Mouse (Mus musculus) brain, embryonic 18.5 days (tissue): ENCODE results near the gene Tgfbrap1.
A peak's percentile ranks its signal among the peaks of the same experiment; 100 is the strongest.
"Not testable (repeated sequence)": the region's sequence is repeated elsewhere in the genome, so short reads cannot be mapped to it uniquely, and the experiment has no call there.

Source experiments
- DNase-seq: peaks from one replicate; pipeline ENCODE4 v3.0.0-alpha.2; 2012; ENCODE audit warnings: low read depth, low spot score

Gene Tgfbrap1

GRCm38 (mm10) chr1:43015153-43015685, 83.2 kb downstream of the Tgfbrap1 start:
- DNase-seq = not testable (repeated sequence)

- no peak for DNase-seq
Observed at GRCm38 (mm10) chr1:43010461-43010860, 88.0 kb downstream of the Tgfbrap1 start.

- DNase-seq = no peak
Observed at GRCm38 (mm10) chr1:43006524-43006923, 91.9 kb downstream of the Tgfbrap1 start.

- DNase-seq = peak; percentile 24
Observed at GRCm38 (mm10) chr1:43006051-43006514, 92.4 kb downstream of the Tgfbrap1 start.
